In the genomic region with DNA sequence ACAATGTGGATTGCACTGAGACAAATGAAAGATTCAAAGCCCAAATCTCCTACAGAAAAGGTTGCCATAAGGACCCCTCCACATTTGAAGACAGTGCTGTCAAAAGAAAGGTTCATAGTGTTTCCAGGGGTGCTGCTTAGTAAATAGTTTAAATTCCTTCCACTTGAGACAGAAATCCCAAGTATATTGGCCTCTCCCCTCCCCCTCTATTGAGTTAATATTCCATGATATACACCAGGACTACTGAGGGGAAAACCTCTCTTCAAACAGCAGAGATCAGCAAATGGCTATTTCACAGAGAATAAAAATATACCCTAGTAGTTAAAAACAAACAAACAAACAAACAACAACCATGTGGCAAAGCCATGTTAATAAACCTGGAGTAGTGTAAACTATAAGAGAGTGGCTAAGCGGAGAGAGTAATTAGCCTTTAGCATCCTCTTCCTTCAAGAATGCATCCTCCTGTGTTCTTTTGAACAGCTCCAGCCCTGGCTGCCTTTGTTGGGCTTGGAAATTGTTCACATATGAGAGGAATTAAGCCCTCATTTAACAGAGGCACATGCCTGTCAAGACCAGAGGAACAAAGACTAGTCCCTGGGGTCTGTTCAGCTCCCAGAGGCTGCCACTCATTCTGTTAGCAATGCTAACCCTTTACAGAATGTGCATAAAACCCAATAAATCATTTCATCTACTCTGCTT, we compare ENCODE assay signal across 12 mouse cellular contexts.
DNase-seq lines count a peak whose midpoint lies in the region; ATAC-seq lines count a peak whose summit lies in the region.
"Had no signal": no experiment of that assay in that cellular context is flagged by ENCODE, and none has a peak within 500 bp of the region (broad histone marks: within the 10 kb centered on the region; RNA-seq: fewer than 3 reads in every experiment).

No protein-coding gene starts in this region.

- H3K27ac ChIP-seq in forebrain, embryonic 16.5 days (ENCODE audit: low read length) = 0 out of 2 replicates have a peak overlapping the region, but pooled peaks have one; percentile 17
- peak overlapping the region; percentile 84 for H3K27ac ChIP-seq in midbrain, embryonic 12.5 days (replicated peaks)
- H3K27ac ChIP-seq: stomach, postnatal 0 days had no signal

- peak; percentile 55 for DNase-seq in Muller cell, postnatal 12 days (ENCODE audit: inconsistent ontology term)
- peak; percentile 85 for DNase-seq in embryo, embryonic 10.5 days (ENCODE audit: low spot score)
- no peak for DNase-seq in lung, postnatal 25 days (ENCODE audit: low spot score)
- no peak for DNase-seq in cerebellum, postnatal 25 days
- no peak for DNase-seq in left cerebral cortex, adult 18-20 months (ENCODE audit: low spot score in 2 of 2)
- DNase-seq: heart, postnatal 10 days; kidney, postnatal 10 days; lung, embryonic 14.5 days; right cerebral cortex, postnatal 25 days had no signal

- 25% methylated on average over 1 of the region's 1 CpGs for whole genome bisulfite sequencing in forebrain, embryonic 16.5 days
- 3% methylated on average over 1 of the region's 1 CpGs for WGBS in midbrain, embryonic 12.5 days

- no peaks in the 10 kb centered on the region for H3K27me3 ChIP-seq in forebrain, embryonic 16.5 days (replicated peaks; ENCODE audit: control insufficient read depth, insufficient read depth, low read length)
- no peaks in the 10 kb centered on the region for H3K27me3 ChIP-seq in midbrain, embryonic 12.5 days

- peaks cover 19% of the 10 kb centered on the region for H3K4me1 ChIP-seq in forebrain, embryonic 16.5 days (replicated peaks; ENCODE audit: control insufficient read depth, insufficient read depth, low read length)
- peaks cover 31% of the 10 kb centered on the region for H3K4me1 ChIP-seq in midbrain, embryonic 12.5 days

- no peak overlapping the region for H3K4me3 ChIP-seq in forebrain, embryonic 16.5 days (replicated peaks; ENCODE audit: low read length)
- no peak overlapping the region for H3K4me3 ChIP-seq in midbrain, embryonic 12.5 days

- H3K9me3 ChIP-seq in forebrain, embryonic 16.5 days (ENCODE audit: control insufficient read depth, low read length) = no peaks in the 10 kb centered on the region
- H3K9me3 ChIP-seq in midbrain, embryonic 12.5 days = no peaks in the 10 kb centered on the region

- no peak overlapping the region for H3K9ac ChIP-seq in forebrain, embryonic 16.5 days (replicated peaks; ENCODE audit: low read depth, low read length)
- H3K9ac ChIP-seq in midbrain, embryonic 12.5 days (replicated peaks) = no peak overlapping the region
- H3K9ac ChIP-seq: lung, embryonic 14.5 days had no signal

- ATAC-seq in forebrain, embryonic 16.5 days = peak; percentile 88
- ATAC-seq in midbrain, embryonic 12.5 days (ENCODE audit: low FRiP score, low read depth) = peak; percentile 91

- H3K36me3 ChIP-seq in forebrain, embryonic 16.5 days (ENCODE audit: control insufficient read depth, insufficient read depth) = no peaks in the 10 kb centered on the region
- no peaks in the 10 kb centered on the region for H3K36me3 ChIP-seq in midbrain, embryonic 12.5 days

- no peak overlapping the region for H3K4me2 ChIP-seq in forebrain, embryonic 16.5 days (ENCODE audit: low read length)
- peak overlapping the region; percentile 13 for H3K4me2 ChIP-seq in midbrain, embryonic 12.5 days (replicated peaks)
- H3K4me2 ChIP-seq: lung, embryonic 14.5 days had no signal

Comparison
In these comparisons a context has a peak if more than half of its experiments do, and no peak if none do; other contexts are left out.
1. DNase-seq: peak in Muller cell, postnatal 12 days (single experiment) and embryo, embryonic 10.5 days (single experiment); none in lung, postnatal 25 days (single experiment), cerebellum, postnatal 25 days (0 of 2) and left cerebral cortex, adult 18-20 months (0 of 2).